ENCODE assay signal across 9 mouse cellular contexts in genomic region chr11:97523827-97524261, GRCm38 (mm10). TPM values are rescaled to one million over a fixed set of nuclear protein-coding genes. Genes with fewer than 3 reads are reported as not detected.
A peak's percentile ranks its signal among the peaks of the same experiment; 100 is the strongest.
DNase-seq lines count a peak whose midpoint lies in the region; ATAC-seq and TF ChIP-seq lines count a peak whose summit lies in the region.
"Had no signal": no experiment of that assay in that cellular context is flagged by ENCODE, and none has a peak within 500 bp of the region (broad histone marks: within the 10 kb centered on the region; RNA-seq: fewer than 3 reads in every experiment).

No protein-coding gene starts in this region.

- no peak overlapping the region for H3K27ac ChIP-seq in heart, embryonic 12.5 days (ENCODE audit: poor library complexity, severe bottlenecking)
- peak overlapping the region; percentile 73 for H3K27ac ChIP-seq in embryonic facial prominence, embryonic 10.5 days (replicated peaks)
- peak overlapping the region; percentile 41; the same call in 1 of the 2 replicates for H3K27ac ChIP-seq in kidney, embryonic 16.5 days (ENCODE audit: low read length)
- H3K27ac ChIP-seq in midbrain, embryonic 15.5 days, result peak overlapping the region; percentile 60
- H3K27ac ChIP-seq in thymus, adult 2 months (ENCODE audit: control insufficient read depth, insufficient read depth, low read length), result no peak overlapping the region

- no peak overlapping the region for H3K9ac ChIP-seq in heart, embryonic 12.5 days
- H3K9ac ChIP-seq in kidney, embryonic 16.5 days (replicated peaks; ENCODE audit: low read length), result no peak overlapping the region
- no peak overlapping the region for H3K9ac ChIP-seq in midbrain, embryonic 15.5 days

- H3K4me1 ChIP-seq in heart, embryonic 12.5 days (replicated peaks), result peaks cover 8% of the 10 kb centered on the region; the same call in 1 of the 2 replicates
- peaks cover 54% of the 10 kb centered on the region for H3K4me1 ChIP-seq in embryonic facial prominence, embryonic 10.5 days
- peaks cover 24% of the 10 kb centered on the region for H3K4me1 ChIP-seq in kidney, embryonic 16.5 days (ENCODE audit: insufficient read depth, low read length)
- H3K4me1 ChIP-seq in midbrain, embryonic 15.5 days, result peaks cover 15% of the 10 kb centered on the region
- no peaks in the 10 kb centered on the region for H3K4me1 ChIP-seq in thymus, adult 2 months (replicated peaks; ENCODE audit: control insufficient read depth, insufficient read depth, low read length)

- no peak for TF ChIP-seq CTCF in thymus, adult 2 months (IDR thresholded peaks at IDR 0.05; ENCODE audit: borderline replicate concordance, control insufficient read depth, extremely low read depth, insufficient read depth, low read length, poor library complexity)

- no peaks in the 10 kb centered on the region for H3K36me3 ChIP-seq in heart, embryonic 12.5 days
- H3K36me3 ChIP-seq in embryonic facial prominence, embryonic 10.5 days (replicated peaks), result peaks cover 30% of the 10 kb centered on the region
- H3K36me3 ChIP-seq in kidney, embryonic 16.5 days (ENCODE audit: insufficient read depth, low read length), result no peaks in the 10 kb centered on the region
- H3K36me3 ChIP-seq in midbrain, embryonic 15.5 days (replicated peaks), result peaks cover 48% of the 10 kb centered on the region
- H3K36me3 ChIP-seq in thymus, adult 2 months (ENCODE audit: control insufficient read depth, insufficient read depth, low read length), result no peaks in the 10 kb centered on the region

- no peak overlapping the region for H3K4me2 ChIP-seq in heart, embryonic 12.5 days
- no peak overlapping the region for H3K4me2 ChIP-seq in kidney, embryonic 16.5 days (replicated peaks; ENCODE audit: low read depth, low read length)
- H3K4me2 ChIP-seq in midbrain, embryonic 15.5 days, result 0 out of 2 replicates have a peak overlapping the region, but pooled peaks have one; percentile 2

- intact Hi-C loops in heart, postnatal 36 days (cut with DNase I), result no loop called here

- H3K27me3 ChIP-seq in heart, embryonic 12.5 days (replicated peaks), result peaks cover 82% of the 10 kb centered on the region
- peaks cover 49% of the 10 kb centered on the region for H3K27me3 ChIP-seq in embryonic facial prominence, embryonic 10.5 days (replicated peaks; ENCODE audit: low read depth, poor library complexity, severe bottlenecking)
- H3K27me3 ChIP-seq in kidney, embryonic 16.5 days (ENCODE audit: insufficient read depth, low read length), result no peaks in the 10 kb centered on the region
- H3K27me3 ChIP-seq in midbrain, embryonic 15.5 days (replicated peaks), result no peaks in the 10 kb centered on the region
- no peaks in the 10 kb centered on the region; the same call in 1 of the 2 replicates for H3K27me3 ChIP-seq in thymus, adult 2 months (ENCODE audit: control insufficient read depth, insufficient read depth, low read length)

- no peaks in the 10 kb centered on the region for H3K9me3 ChIP-seq in heart, embryonic 12.5 days (replicated peaks)
- no peaks in the 10 kb centered on the region for H3K9me3 ChIP-seq in embryonic facial prominence, embryonic 10.5 days
- no peaks in the 10 kb centered on the region for H3K9me3 ChIP-seq in kidney, embryonic 16.5 days (ENCODE audit: low read length)
- H3K9me3 ChIP-seq in midbrain, embryonic 15.5 days, result no peaks in the 10 kb centered on the region

- 9% methylated on average over 1 of the region's 1 CpGs for whole genome bisulfite sequencing in heart, embryonic 12.5 days
- 14% methylated on average over 1 of the region's 1 CpGs for WGBS in embryonic facial prominence, embryonic 10.5 days
- 4% methylated on average over 1 of the region's 1 CpGs for WGBS in kidney, embryonic 16.5 days
- WGBS in midbrain, embryonic 15.5 days, result 0% methylated on average over 1 of the region's 1 CpGs
- WGBS in thymus, adult 2 months, result 65% methylated on average over 1 of the region's 1 CpGs

- no peak for TF ChIP-seq POLR2A in thymus, adult 2 months (IDR thresholded peaks at IDR 0.05; ENCODE audit: control insufficient read depth, extremely low read depth, insufficient read depth, low read length, poor library complexity)

- DNase-seq in heart, postnatal 36 days, result no peak
- DNase-seq in embryonic facial prominence, embryonic 10.5 days (ENCODE audit: low spot score), result peak; percentile 62
- no peak for DNase-seq in natural killer cell, adult 2 months (ENCODE audit: low spot score in 2 of 2)
- no peak for DNase-seq in spleen, adult 12 weeks (ENCODE audit: low spot score)
- no peak for DNase-seq in thymus, adult 2 months

- peak; percentile 9; the same call in 1 of the 2 replicates for ATAC-seq in heart, embryonic 12.5 days (ENCODE audit: insufficient number of reproducible peaks, low FRiP score)
- ATAC-seq in kidney, embryonic 16.5 days (ENCODE audit: low FRiP score, low TSS enrichment), result peak; percentile 64
- peak; percentile 44 for ATAC-seq in midbrain, embryonic 15.5 days (replicated peaks)

- no peak overlapping the region for H3K4me3 ChIP-seq in heart, embryonic 12.5 days
- H3K4me3 ChIP-seq in embryonic facial prominence, embryonic 10.5 days, result peak overlapping the region; percentile 23; the same call in 1 of the 2 replicates
- H3K4me3 ChIP-seq in kidney, embryonic 16.5 days (ENCODE audit: low read length), result no peak overlapping the region
- H3K4me3 ChIP-seq in midbrain, embryonic 15.5 days, result no peak overlapping the region
- H3K4me3 ChIP-seq in thymus, adult 2 months (ENCODE audit: control insufficient read depth, insufficient read depth, low read length), result no peak overlapping the region

RNA-seq across cellular contexts. Expression of gene 4933428G20Rik, which starts 23.7 kb away (rescaled TPM):
- polyA plus RNA-seq in heart, embryonic 12.5 days (2016; fragmentation: Nextera tagmentation; extraction: Ambion mirVana), result 0.90 and 1.00 TPM in 2 replicates
- not detected for total RNA-seq in heart, postnatal 36 days (2021)
- polyA plus RNA-seq in embryonic facial prominence, embryonic 10.5 days (2016; fragmentation: Nextera tagmentation; extraction: Ambion mirVana), result 0.35 and 0.54 TPM in 2 replicates
- polyA plus RNA-seq in kidney, embryonic 16.5 days (2015; fragmentation: Nextera tagmentation; extraction: Ambion mirVana), result 0.75 and 1.3 TPM in 2 replicates
- polyA plus RNA-seq in midbrain, embryonic 15.5 days (2015; fragmentation: Nextera tagmentation; extraction: Ambion mirVana), result 1.3 and 1.6 TPM in 2 replicates
- not detected in 2 replicates for polyA plus RNA-seq in thymus, adult 2 months (2012; rRNA removed)
- total RNA-seq: left cerebral cortex, postnatal 10 days had no signal

RNA-seq across cellular contexts. Expression of gene Srcin1, which starts 52.1 kb away (rescaled TPM):
- 0.09 TPM in 1 of 2 replicates, not detected in the other for polyA plus RNA-seq in heart, embryonic 12.5 days (2016; fragmentation: Nextera tagmentation; extraction: Ambion mirVana)
- under 1 TPM; 0.08 to 0.16 TPM for total RNA-seq in heart, postnatal 36 days (2021)
- polyA plus RNA-seq in embryonic facial prominence, embryonic 10.5 days (2016; fragmentation: Nextera tagmentation; extraction: Ambion mirVana), result 0.72 and 0.80 TPM in 2 replicates
- 1.0 and 1.1 TPM in 2 replicates for polyA plus RNA-seq in kidney, embryonic 16.5 days (2015; fragmentation: Nextera tagmentation; extraction: Ambion mirVana)
- 13.2 and 13.9 TPM in 2 replicates for polyA plus RNA-seq in midbrain, embryonic 15.5 days (2015; fragmentation: Nextera tagmentation; extraction: Ambion mirVana)
- polyA plus RNA-seq in thymus, adult 2 months (2012; rRNA removed), result 0.32 and 0.55 TPM in 2 replicates

Comparison
In these comparisons a context has a peak if more than half of its experiments do, and no peak if none do; other contexts are left out.
1. ATAC-seq: peak in every context shown above with its lines; median percentile 64 in kidney, embryonic 16.5 days; 44 in midbrain, embryonic 15.5 days; 9 in heart, embryonic 12.5 days.
2. H3K27ac ChIP-seq: peak in embryonic facial prominence, embryonic 10.5 days (single experiment), kidney, embryonic 16.5 days (single experiment) and midbrain, embryonic 15.5 days (single experiment); none in heart, embryonic 12.5 days (single experiment) and thymus, adult 2 months (single experiment).